Mouse (Mus musculus) mouse trophoblast stem cell (cell line): ENCODE measurements around the gene Dab2.

Experiments
- in situ Hi-C, 2 experiments: fragments of 300-500 bp; cut with MseI, MboI; formaldehyde crosslinking; loops; 2 replicates in 1 of 2; 3 replicates in 1 of 2; pipeline ENCODE4 v1.15.1; 2025

Gene Dab2

GRCm38 (mm10) chr15:6325443-6325842, 25.9 kb downstream of the Dab2 start:
- in situ Hi-C loops: no loop called here

GRCm38 (mm10) chr15:6326011-6326410, 26.4 kb downstream of the Dab2 start:
- in situ Hi-C loops: no loop called here

GRCm38 (mm10) chr15:6331380-6331779, 31.8 kb downstream of the Dab2 start:
- in situ Hi-C loops: no loop called here

- in situ Hi-C loops: no loop called here
These were observed 35.1 kb downstream of the Dab2 start for GRCm38 (mm10) chr15:6334664-6335206.

GRCm38 (mm10) chr15:6339767-6340166, 40.2 kb downstream of the Dab2 start:
- in situ Hi-C loops: no loop called here

- in situ Hi-C loops: no loop called here
These were observed 40.8 kb downstream of the Dab2 start for GRCm38 (mm10) chr15:6340347-6340746.

GRCm38 (mm10) chr15:6341427-6341826, 41.8 kb downstream of the Dab2 start:
- in situ Hi-C loops: no loop called here

- in situ Hi-C loops: no loop called here
These were observed 54.3 kb downstream of the Dab2 start for GRCm38 (mm10) chr15:6353901-6354300.

GRCm38 (mm10) chr15:6359859-6360258, 60.3 kb downstream of the Dab2 start:
- in situ Hi-C loops: no loop called here

- in situ Hi-C loops: no loop called here
These were observed 70.4 kb downstream of the Dab2 start for GRCm38 (mm10) chr15:6369974-6370373.

GRCm38 (mm10) chr15:6371486-6371885, 71.9 kb downstream of the Dab2 start:
- in situ Hi-C loops: no loop called here

GRCm38 (mm10) chr15:6375016-6375415, 75.4 kb downstream of the Dab2 start:
- in situ Hi-C loops: no loop called here

GRCm38 (mm10) chr15:6376001-6376400, 76.4 kb downstream of the Dab2 start:
- in situ Hi-C loops: no loop called here

- in situ Hi-C loops: no loop called here
These were observed 77.2 kb downstream of the Dab2 start for GRCm38 (mm10) chr15:6376785-6377184.

- in situ Hi-C loops: no loop called here
These were observed 84.4 kb downstream of the Dab2 start for GRCm38 (mm10) chr15:6384027-6384426.

- in situ Hi-C loops: no loop called here
These were observed 85.7 kb downstream of the Dab2 start for GRCm38 (mm10) chr15:6385241-6385640.

- in situ Hi-C loops: no loop called here
These were observed 86.8 kb downstream of the Dab2 start for GRCm38 (mm10) chr15:6386159-6386951.

GRCm38 (mm10) chr15:6386961-6387728, 87.6 kb downstream of the Dab2 start:
- in situ Hi-C loops: no loop called here

GRCm38 (mm10) chr15:6387729-6388070, 88.1 kb downstream of the Dab2 start:
- in situ Hi-C loops: no loop called here

GRCm38 (mm10) chr15:6388146-6388545, 88.6 kb downstream of the Dab2 start:
- in situ Hi-C loops: no loop called here

- in situ Hi-C loops: no loop called here
These were observed 89.0 kb downstream of the Dab2 start for GRCm38 (mm10) chr15:6388631-6389030.

- in situ Hi-C loops: no loop called here
These were observed 90.5 kb downstream of the Dab2 start for GRCm38 (mm10) chr15:6390106-6390505.

- in situ Hi-C loops: no loop called here
These were observed 91.1 kb downstream of the Dab2 start for GRCm38 (mm10) chr15:6390657-6391056.
